Mouse (Mus musculus) forebrain, embryonic 14.5 days (tissue): ENCODE measurements around the gene Casp9. TPM values are rescaled to one million over a fixed set of nuclear protein-coding genes. Genes with fewer than 3 reads are reported as not detected.

Experiments used
- ATAC-seq: fragments of 200-750 bp; cut with Nextera tagmentation; 2 replicates; pipeline ENCODE4 v1.8.0; 2017; ENCODE audit warnings: mild to moderate bottlenecking, moderate library complexity
- DNase-seq: peaks from one replicate; pipeline ENCODE4 v3.0.0-alpha.2; 2015; ENCODE audit warnings: low spot score
- H3K27ac ChIP-seq: fragments of 300-500 bp; sonication (generic); 2 replicates; pipeline ENCODE4 v1.5.1; 2014; ENCODE audit warnings: low read depth, mild to moderate bottlenecking, control low read depth, low read length, moderate library complexity
- H3K27me3 ChIP-seq: fragments of 300-500 bp; sonication (generic); replicated peaks from 2 replicates; pipeline ENCODE4 v1.6.1; 2014; ENCODE audit warnings: low read length, control low read depth, mixed read lengths; ENCODE audit not compliant: control insufficient read depth, insufficient read depth
- H3K36me3 ChIP-seq: fragments of 300-500 bp; sonication (generic); 2 replicates; pipeline ENCODE4 v1.6.1; 2014; ENCODE audit warnings: low read length, control low read depth; ENCODE audit not compliant: control insufficient read depth, insufficient read depth
- H3K4me1 ChIP-seq: fragments of 300-500 bp; sonication (generic); 2 replicates; pipeline ENCODE4 v1.6.1; 2014; ENCODE audit warnings: antibody characterized with exemption, low read length, control low read depth; ENCODE audit not compliant: control insufficient read depth, insufficient read depth
- H3K4me2 ChIP-seq: fragments of 300-500 bp; sonication (generic); 2 replicates; pipeline ENCODE4 v1.6.1; 2014; ENCODE audit warnings: mild to moderate bottlenecking, control low read depth, low read length
- H3K4me3 ChIP-seq: fragments of 300-500 bp; sonication (generic); 2 replicates; pipeline ENCODE4 v1.5.1; 2014; ENCODE audit warnings: low read depth, low read length, control low read depth
- H3K9ac ChIP-seq: fragments of 300-500 bp; sonication (generic); 2 replicates; pipeline ENCODE4 v1.6.1; 2014; ENCODE audit warnings: mild to moderate bottlenecking, low read length, control low read depth, moderate library complexity
- H3K9me3 ChIP-seq: fragments of 300-500 bp; sonication (generic); replicated peaks from 2 replicates; pipeline ENCODE4 v1.6.1; 2016; ENCODE audit warnings: low read length, control low read depth, mixed read lengths; ENCODE audit not compliant: control insufficient read depth
- WGBS: fragments of 180-500 bp; shearing (Covaris S2); extraction: QIAGEN DNeasy Blood & Tissue Kit; methylation state at CpG from one replicate; pipeline ENCODE4 v1.1.7; 2014; 5-methylcytosine and 5-hydroxymethylcytosine counted together
- polyA plus RNA-seq: library from polyadenylated mRNA; unstranded; fragments of >200 nt; fragmentation: Nextera tagmentation; extraction: Ambion mirVana; gene quantifications from 2 replicates; pipeline ENCODE4 v1.2.1, GENCODE M21; 2014

The Casp9 gene
- polyA plus RNA-seq, 1 experiment from 2014 or later: 8.3 TPM

- no peak for ATAC-seq
- peaks cover 36% of the 10 kb centered on the region for H3K36me3 ChIP-seq
Measured at GRCm38 (mm10) chr4:141862867-141863266, 69.5 kb downstream of the Casp9 start.

GRCm38 (mm10) chr4:141863726-141864280 lies 70.4 kb downstream of the Casp9 start:
- Histone ChIP-seq H3K27me3 (no peaks in the 10 kb centered on the region), H3K4me1 (peaks cover 19% of the 10 kb centered on the region), H3K4me3 (no peak overlapping the region), H3K27ac (no peak overlapping the region), H3K9ac (no peak overlapping the region), H3K36me3 (peaks cover 35% of the 10 kb centered on the region), H3K9me3 (no peaks in the 10 kb centered on the region), H3K4me2 (no peak overlapping the region)
- WGBS: 93% methylated on average over 7 of the region's 7 CpGs
- no peak for DNase-seq
- no peak for ATAC-seq

More at GRCm38 (mm10) chr4:141862867-141863266, 69.5 kb downstream of the Casp9 start:
- no peak for DNase-seq
- Histone ChIP-seq H3K27me3 (no peaks in the 10 kb centered on the region), H3K9me3 (no peaks in the 10 kb centered on the region), H3K27ac (no peak overlapping the region), H3K4me1 (peaks cover 12% of the 10 kb centered on the region), H3K4me2 (no peak overlapping the region), H3K4me3 (no peak overlapping the region), H3K9ac (no peak overlapping the region)
- WGBS: 78% methylated on average over 5 of the region's 5 CpGs

GRCm38 (mm10) chr4:141864506-141864905 lies 71.1 kb downstream of the Casp9 start:
- DNase-seq (no peak), ATAC-seq (no peak)
- Histone ChIP-seq H3K9me3 (no peaks in the 10 kb centered on the region), H3K27ac (no peak overlapping the region), H3K36me3 (peaks cover 29% of the 10 kb centered on the region), H3K27me3 (no peaks in the 10 kb centered on the region), H3K4me2 (no peak overlapping the region), H3K4me1 (peaks cover 19% of the 10 kb centered on the region), H3K4me3 (no peak overlapping the region), H3K9ac (no peak overlapping the region)
- WGBS: 93% methylated on average over 8 of the region's 8 CpGs

GRCm38 (mm10) chr4:141865006-141865405 lies 71.6 kb downstream of the Casp9 start:
- Histone ChIP-seq H3K4me2 (no peak overlapping the region), H3K9ac (no peak overlapping the region), H3K4me3 (no peak overlapping the region), H3K27me3 (no peaks in the 10 kb centered on the region), H3K27ac (no peak overlapping the region), H3K36me3 (peaks cover 24% of the 10 kb centered on the region; the same call in 1 of the 2 replicates), H3K4me1 (peaks cover 20% of the 10 kb centered on the region), H3K9me3 (no peaks in the 10 kb centered on the region)
- no peak for ATAC-seq
- no peak for DNase-seq
- WGBS: 88% methylated on average over 5 of the region's 5 CpGs

Other genes starting within 250 kb of the Casp9 start
- 15.1 and 19.7 TPM in 2 replicates for gene Fblim1, start 187.5 kb upstream of the Casp9 start, polyA plus RNA-seq
- 0.12 TPM in 1 of 2 replicates, not detected in the other for gene Tmem82, start 175.0 kb upstream of the Casp9 start, polyA plus RNA-seq
- 0.07 TPM in 1 of 2 replicates, not detected in the other for gene Slc25a34, start 169.8 kb upstream of the Casp9 start, polyA plus RNA-seq
- 3.6 and 3.9 TPM in 2 replicates for gene Plekhm2, start 128.7 kb upstream of the Casp9 start, polyA plus RNA-seq
- gene Rsc1a1, start 108.0 kb upstream of the Casp9 start, polyA plus RNA-seq: 2.5 TPM in 1 of 2 replicates, not detected in the other
- 6.7 and 9.3 TPM in 2 replicates for gene Ddi2, start 70.2 kb upstream of the Casp9 start, polyA plus RNA-seq
- gene Agmat, start 46.9 kb upstream of the Casp9 start, polyA plus RNA-seq: not detected in 2 replicates
- 3.6 and 4.6 TPM in 2 replicates for gene Dnajc16, start 2.7 kb upstream of the Casp9 start, polyA plus RNA-seq
- not detected in 2 replicates for gene Cela2a, start 32.5 kb downstream of the Casp9 start, polyA plus RNA-seq
- gene Ctrc, start 52.7 kb downstream of the Casp9 start, polyA plus RNA-seq: not detected in 2 replicates
- gene Efhd2, start 81.3 kb downstream of the Casp9 start, polyA plus RNA-seq: 44.0 and 49.3 TPM in 2 replicates
- gene Fhad1, start 221.5 kb downstream of the Casp9 start, polyA plus RNA-seq: 1.3 and 2.2 TPM in 2 replicates